Mouse (Mus musculus) ES-E14 (cell line): Measurements from ENCODE around the gene 1700013F07Rik. TPM values are rescaled to one million over a fixed set of nuclear protein-coding genes. Genes with fewer than 3 reads are reported as not detected.
A peak's percentile ranks its signal among the peaks of the same experiment; 100 is the strongest.

Source experiments
- DNase-seq: peaks from one replicate; pipeline ENCODE4 v3.0.0-alpha.2; 2013; ENCODE audit warnings: low read depth, low spot score
- H3K27ac ChIP-seq: 2 replicates; pipeline ENCODE4 v1.5.1; 2012; ENCODE audit warnings: low read depth, mild to moderate bottlenecking, low read length, moderate library complexity, mixed read lengths; ENCODE audit not compliant: poor library complexity, insufficient read depth, severe bottlenecking
- H3K36me3 ChIP-seq: 2 replicates; pipeline ENCODE4 v1.6.1; 2012; ENCODE audit warnings: mild to moderate bottlenecking, low read length, moderate library complexity, mixed read lengths; ENCODE audit not compliant: control insufficient read depth, poor library complexity, insufficient read depth, severe bottlenecking
- H3K4me1 ChIP-seq, 2 experiments: fragments of 150-350 bp in 1 of 2; sonication (generic) in 1 of 2; 2 replicates each; pipeline ENCODE4 v1.6.1; 2012; ENCODE audit warnings: low read length in 2 of 2, mild to moderate bottlenecking in 1 of 2, mixed read lengths in 1 of 2; ENCODE audit not compliant: control insufficient read depth in 2 of 2, insufficient read depth in 2 of 2, poor library complexity in 1 of 2
- H3K4me3 ChIP-seq, 2 experiments: fragments of 150-350 bp in 1 of 2; sonication (generic) in 1 of 2; 2 replicates each; pipeline ENCODE4 v1.5.1; 2012; ENCODE audit warnings: low read length in 2 of 2, low read depth in 1 of 2, mild to moderate bottlenecking in 1 of 2, mixed read lengths in 1 of 2; ENCODE audit not compliant: insufficient read depth in 1 of 2, poor library complexity in 1 of 2, severe bottlenecking in 1 of 2
- H3K9ac ChIP-seq: 2 replicates; pipeline ENCODE4 v1.6.1; 2012; ENCODE audit warnings: low read depth, mild to moderate bottlenecking, low read length, mixed read lengths; ENCODE audit not compliant: poor library complexity, insufficient read depth, severe bottlenecking
- H3K9me3 ChIP-seq: fragments of 150-350 bp; sonication (generic); 2 replicates; pipeline ENCODE4 v1.6.1; 2012; ENCODE audit warnings: low read depth, mild to moderate bottlenecking, low read length; ENCODE audit not compliant: control insufficient read depth, insufficient read depth
- CHD2 ChIP-seq: IDR thresholded peaks from 2 replicates; pipeline ENCODE4 v1.6.1; 2014; ENCODE audit warnings: mild to moderate bottlenecking, low read depth, low read length, inconsistent platforms
- HCFC1 ChIP-seq: IDR thresholded peaks from 2 replicates; pipeline ENCODE4 v1.6.1; 2012; ENCODE audit warnings: low read length, inconsistent platforms, borderline replicate concordance; ENCODE audit not compliant: insufficient read depth
- MAFK ChIP-seq: IDR thresholded peaks from 2 replicates; pipeline ENCODE4 v1.6.1; 2014; ENCODE audit warnings: mild to moderate bottlenecking, low read depth, low read length, inconsistent platforms; ENCODE audit not compliant: insufficient read depth
- ZC3H11A ChIP-seq: IDR thresholded peaks from 2 replicates; pipeline ENCODE4 v1.6.1; 2012; ENCODE audit warnings: low read depth, mild to moderate bottlenecking, inconsistent platforms, low read length, borderline replicate concordance
- ZNF384 ChIP-seq: IDR thresholded peaks from 2 replicates; pipeline ENCODE4 v1.6.1; 2012; ENCODE audit warnings: low read depth, low read length, inconsistent platforms
- in situ Hi-C, 2 experiments: fragments of 600-800 bp; cut with MboI; formaldehyde crosslinking; loops; one replicate each; pipeline ENCODE4 v1.15.1; 2025; ENCODE audit warnings: low sequenced_read_pairs in 2 of 2, inconsistent platforms in 1 of 2; ENCODE audit not compliant: unreplicated experiment in 2 of 2
- total RNA-seq: library from RNA; depleted of rRNA; stranded (reverse); fragments of 300-350 nt; gene quantifications from 2 replicates; pipeline ENCODE4 v1.2.3, GENCODE M21; 2012; rRNA removed

Gene 1700013F07Rik
- total RNA-seq, 1 experiment, result not detected

DNA sequence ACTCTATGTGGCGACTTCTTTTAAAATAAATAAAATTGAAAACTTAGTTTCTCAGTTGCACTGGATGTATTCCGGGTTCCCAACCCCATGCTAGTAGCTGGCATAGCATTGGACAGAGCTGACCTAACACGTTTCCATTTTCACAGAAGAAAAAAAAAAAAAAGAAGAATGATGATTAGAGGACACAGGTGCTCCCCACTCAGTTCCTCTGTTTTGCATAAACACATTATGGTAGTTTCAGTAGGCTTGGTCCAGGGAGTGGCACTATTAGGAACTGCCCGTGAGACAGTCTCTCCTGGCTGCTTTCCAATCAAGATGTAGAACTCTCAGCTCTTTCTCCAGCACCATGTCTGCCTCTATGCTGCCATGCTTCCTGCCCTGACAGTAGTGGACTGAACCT is 50.6 kb downstream of the 1700013F07Rik start:
- DNase-seq, result no peak
- H3K4me1 ChIP-seq, result peaks cover 5 to 10% of the 10 kb centered on the region in 2 experiments
- no peak overlapping the region for H3K4me3 ChIP-seq
- no peaks in the 10 kb centered on the region for H3K9me3 ChIP-seq
- H3K36me3 ChIP-seq, result no peaks in the 10 kb centered on the region
- no peak for TF ChIP-seq ZNF384
- no peak for TF ChIP-seq ZC3H11A
- TF ChIP-seq HCFC1, result no peak
- TF ChIP-seq CHD2, result no peak
- no peak for TF ChIP-seq MAFK
- H3K27ac ChIP-seq, result no peak overlapping the region
- no peak overlapping the region for H3K9ac ChIP-seq
- in situ Hi-C loops, result no loop called here

DNA sequence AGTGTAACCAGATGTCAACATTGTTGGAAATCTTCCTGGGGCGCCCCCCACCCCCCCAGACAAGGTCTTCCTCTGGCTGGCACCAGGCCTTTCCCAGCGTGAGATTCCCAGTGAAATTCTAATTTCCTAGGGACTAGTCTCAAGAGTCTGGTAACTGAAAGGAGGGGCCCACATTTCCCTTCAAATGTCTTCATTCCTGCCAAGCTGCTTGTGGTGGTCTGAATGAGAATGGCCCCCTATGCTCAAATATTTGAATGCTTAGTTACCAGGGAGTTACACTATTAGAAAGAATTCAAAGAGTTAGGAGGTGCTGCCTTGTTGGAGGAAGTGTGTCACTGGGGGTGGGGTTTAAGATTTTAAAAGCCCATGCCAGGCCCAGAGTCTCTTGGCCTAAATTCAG is 54.5 kb downstream of the 1700013F07Rik start:
- no peaks in the 10 kb centered on the region for H3K9me3 ChIP-seq
- H3K4me3 ChIP-seq, result no peak overlapping the region
- H3K36me3 ChIP-seq, result no peaks in the 10 kb centered on the region
- H3K4me1 ChIP-seq, result peaks cover 8 to 10% of the 10 kb centered on the region in 2 experiments
- H3K27ac ChIP-seq, result peak overlapping the region; percentile 81; the same call in 1 of the 2 replicates
- DNase-seq, result no peak
- no peak for TF ChIP-seq CHD2
- TF ChIP-seq HCFC1, result no peak
- TF ChIP-seq ZNF384, result no peak
- TF ChIP-seq ZC3H11A, result no peak
- no peak for TF ChIP-seq MAFK
- in situ Hi-C loops, result no loop called here
- H3K9ac ChIP-seq, result no peak overlapping the region

DNA sequence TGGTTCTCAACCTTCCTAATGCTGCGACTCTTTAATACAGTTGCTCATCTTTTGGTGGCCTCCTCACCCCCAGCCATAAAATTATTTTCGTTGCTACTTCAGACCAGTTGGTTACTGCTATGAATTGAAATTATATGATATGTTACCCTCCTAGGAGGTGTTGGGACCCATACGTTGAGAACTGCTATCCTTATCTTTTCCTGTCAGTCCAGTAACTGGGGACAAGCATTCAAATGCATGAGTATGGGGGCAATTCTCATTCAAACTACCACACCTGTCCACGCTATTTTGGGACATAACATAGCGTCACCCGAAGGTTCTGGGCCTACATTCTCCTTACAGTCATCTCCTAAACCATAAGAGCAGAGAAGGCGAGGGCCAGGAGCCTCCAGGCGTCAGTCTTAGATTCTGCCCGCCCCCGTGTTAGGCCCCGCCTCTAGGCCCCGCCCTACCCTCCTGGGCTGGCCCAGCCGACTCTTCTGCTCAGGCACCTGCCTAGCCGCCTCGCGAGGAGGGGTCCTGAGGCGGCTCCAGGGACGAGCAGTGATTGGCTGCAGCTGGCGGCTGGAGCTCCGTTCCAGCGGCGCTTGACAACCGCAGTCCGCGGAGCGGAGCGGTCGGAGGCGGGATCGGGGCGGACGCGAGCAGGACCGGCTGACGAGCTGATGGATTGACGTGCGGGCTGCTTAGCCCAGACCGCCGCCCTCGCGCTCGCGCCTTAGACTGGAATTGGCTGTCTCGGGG is 57.0 kb downstream of the 1700013F07Rik start, which contains the start of gene Wdr47:
TSS of gene Wdr47 (plus strand) at position 494 of the 744 bp plus-strand sequence.
- Histone ChIP-seq H3K36me3 (no peaks in the 10 kb centered on the region), H3K4me3 (peak within 1 kb of the TSS; percentile 75 to 89), H3K9me3 (no peaks in the 10 kb centered on the region), H3K4me1 (peaks cover 6% of the 10 kb centered on the region in 2 experiments), H3K9ac (peak within 1 kb of the TSS; percentile 66), H3K27ac (peak within 1 kb of the TSS; percentile 40; the same call in 1 of the 2 replicates)
- in situ Hi-C loops, result no loop called here
- TF ChIP-seq CHD2 (no peak), HCFC1 (peak; percentile 47; the same call in 1 of the 2 replicates), ZNF384 (no peak), ZC3H11A (no peak), MAFK (no peak)
- peak; percentile 95 for DNase-seq

DNA sequence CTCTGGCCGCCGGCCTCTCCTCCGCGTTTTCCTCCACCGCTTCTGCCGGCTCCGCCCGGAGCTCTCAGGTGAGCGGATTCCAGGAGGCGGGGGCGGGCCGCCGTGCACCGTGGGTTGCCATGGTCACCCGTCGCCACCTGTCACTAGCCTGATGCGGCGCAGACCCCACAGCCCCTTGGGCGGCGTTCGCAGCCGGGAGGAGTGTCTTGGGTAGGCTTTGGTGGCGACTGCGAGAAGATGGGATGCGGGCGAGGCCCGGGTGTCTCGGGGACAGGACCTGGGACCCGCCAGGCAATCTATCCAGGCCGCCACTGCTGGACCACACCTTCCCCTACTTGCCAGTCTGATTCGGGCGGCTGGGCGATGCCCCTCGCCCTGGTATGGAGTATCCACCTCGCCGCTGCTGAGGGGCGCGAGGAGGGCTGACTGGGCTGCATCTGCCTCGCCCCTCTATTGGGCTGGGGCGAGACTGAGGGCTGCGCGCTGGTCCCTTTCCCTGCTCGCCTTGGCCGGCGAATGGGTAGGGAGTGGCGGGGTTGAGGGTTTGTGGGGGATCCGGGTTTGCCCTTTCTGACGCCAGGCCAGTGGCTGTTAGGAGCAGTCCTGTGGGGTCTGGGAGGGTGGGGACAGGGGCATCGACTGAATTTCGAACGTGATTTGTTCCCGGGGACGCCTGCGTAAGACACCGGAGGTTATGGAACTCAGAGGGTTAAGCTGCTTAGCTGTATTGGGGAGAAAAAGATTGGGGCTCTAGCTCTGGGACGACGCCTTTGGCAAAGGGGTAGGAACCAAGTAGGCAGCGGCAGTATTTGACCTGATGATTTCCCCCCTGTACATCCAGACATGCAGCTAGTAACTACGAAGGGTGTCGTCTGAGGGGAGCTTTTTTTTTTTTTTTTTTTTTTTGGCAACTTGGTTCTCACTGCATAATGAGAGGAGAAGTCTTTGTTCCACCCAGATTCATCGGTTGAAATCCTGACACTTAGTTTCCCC is 57.9 kb downstream of the 1700013F07Rik start:
- Histone ChIP-seq H3K4me1 (peaks cover 6% of the 10 kb centered on the region in 2 experiments), H3K36me3 (no peaks in the 10 kb centered on the region), H3K9ac (peak overlapping the region; percentile 66), H3K9me3 (no peaks in the 10 kb centered on the region), H3K27ac (peak overlapping the region; percentile 40; the same call in 1 of the 2 replicates), H3K4me3 (peak overlapping the region; percentile 75 to 89)
- DNase-seq, result peak; percentile 59
- TF ChIP-seq ZNF384 (peak; percentile 59), MAFK (no peak)
- in situ Hi-C loops, result no loop called here

Other genes with a start within 250 kb of the 1700013F07Rik start
- gene Mybphl, start 169.2 kb upstream of the 1700013F07Rik start, total RNA-seq, result not detected in 2 replicates
- 172 and 284 TPM in 2 replicates for gene Psrc1, start 150.3 kb upstream of the 1700013F07Rik start, total RNA-seq
- 7.9 and 15.6 TPM in 2 replicates for gene Celsr2, start 118.6 kb upstream of the 1700013F07Rik start, total RNA-seq
- gene Sars, start 88.9 kb upstream of the 1700013F07Rik start, total RNA-seq, result 204 and 236 TPM in 2 replicates
- gene 5330417C22Rik, start 2.4 kb downstream of the 1700013F07Rik start, total RNA-seq, result 0.27 and 0.37 TPM in 2 replicates
- gene Tmem167b, start 28.3 kb downstream of the 1700013F07Rik start, total RNA-seq, result 21.1 and 21.8 TPM in 2 replicates
- 12.5 and 17.3 TPM in 2 replicates for gene Taf13, start 37.5 kb downstream of the 1700013F07Rik start, total RNA-seq
- 14.5 and 15.9 TPM in 2 replicates for gene Wdr47, start 57.1 kb downstream of the 1700013F07Rik start, total RNA-seq
- gene Clcc1, start 119.8 kb downstream of the 1700013F07Rik start, total RNA-seq, result 33.9 and 59.8 TPM in 2 replicates
- 10.5 and 16.2 TPM in 2 replicates for gene Gpsm2, start 188.2 kb downstream of the 1700013F07Rik start, total RNA-seq
- not detected in 2 replicates for gene Aknad1, start 205.5 kb downstream of the 1700013F07Rik start, total RNA-seq